Mouse (Mus musculus) heart, adult 2 months (tissue): ENCODE data around the gene Serinc3. TPM values are rescaled to one million over a fixed set of nuclear protein-coding genes. Genes with fewer than 3 reads are reported as not detected.
A peak's percentile ranks its signal among the peaks of the same experiment; 100 is the strongest.
"Not testable (repeated sequence)": the region's sequence is repeated elsewhere in the genome, so short reads cannot be mapped to it uniquely, and the experiment has no call there.

Source experiments
- DNase-seq, 2 experiments: peaks; one replicate each; pipeline ENCODE4 v3.0.0; 2021
- H3K27ac ChIP-seq: fragments of 200-600 bp; 2 replicates; pipeline ENCODE4 v1.8.1; 2022
- H3K27me3 ChIP-seq: fragments of 200-500 bp; 2 replicates; pipeline ENCODE4 v1.6.1; 2012; ENCODE audit warnings: mild to moderate bottlenecking, low read length, inconsistent platforms, mixed read lengths; ENCODE audit not compliant: control insufficient read depth, insufficient read depth
- H3K36me3 ChIP-seq: fragments of 200-500 bp; 2 replicates; pipeline ENCODE4 v1.6.1; 2012; ENCODE audit warnings: low read length, inconsistent platforms; ENCODE audit not compliant: control insufficient read depth, insufficient read depth
- H3K4me1 ChIP-seq: fragments of 200-500 bp; 2 replicates; pipeline ENCODE4 v1.6.1; 2011; ENCODE audit warnings: low read length; ENCODE audit not compliant: control insufficient read depth, insufficient read depth
- H3K4me3 ChIP-seq: fragments of 200-600 bp; 2 replicates; pipeline ENCODE4 v1.8.1; 2022
- H3K79me2 ChIP-seq: fragments of 200-500 bp; replicated peaks from 2 replicates; pipeline ENCODE4 v1.6.1; 2012; ENCODE audit warnings: mild to moderate bottlenecking, inconsistent platforms, low read length, moderate library complexity, mixed read lengths; ENCODE audit not compliant: control insufficient read depth, insufficient read depth
- H3K9ac ChIP-seq: fragments of 200-500 bp; 2 replicates; pipeline ENCODE4 v1.6.1; 2012; ENCODE audit warnings: low read depth, mild to moderate bottlenecking, control low read depth, inconsistent platforms, low read length, mixed read lengths
- CTCF ChIP-seq: fragments of 200-600 bp; IDR thresholded peaks from 2 replicates; pipeline ENCODE4 v1.8.1; 2022; ENCODE audit warnings: antibody characterized with exemption, mild to moderate bottlenecking, moderate library complexity
- EP300 ChIP-seq: fragments of 200-500 bp; IDR thresholded peaks from 2 replicates; pipeline ENCODE4 v1.6.1; 2011; ENCODE audit warnings: low read depth, low read length, control low read depth; ENCODE audit not compliant: insufficient read depth
- POLR2A ChIP-seq: fragments of 200-500 bp; IDR thresholded peaks from 2 replicates; pipeline ENCODE4 v1.6.1; 2011; ENCODE audit warnings: mild to moderate bottlenecking, low read depth, low read length, control low read depth; ENCODE audit not compliant: insufficient read depth
- WGBS: fragments of 180-500 bp; shearing (Covaris S2); methylation state at CpG from one replicate; pipeline ENCODE4 v1.1.7; 2018; 5-methylcytosine and 5-hydroxymethylcytosine counted together
- intact Hi-C: fragments of 180-260 bp; cut with DNase I; formaldehyde crosslinking; loops from one replicate; pipeline ENCODE4 v1.15.1; 2025
- polyA plus RNA-seq: library from polyadenylated mRNA; depleted of rRNA; stranded (reverse); fragments of >200 nt; gene quantifications from 2 replicates; pipeline ENCODE4 v1.2.3, GENCODE M21; 2012
- total RNA-seq, 2 experiments: library from RNA; stranded (reverse); gene quantifications; 2 replicates each; pipeline ENCODE4 v1.2.3; 2021

Gene Serinc3
- total and polyA plus RNA-seq, 3 experiments = 264 to 351 (median 294) TPM

DNA sequence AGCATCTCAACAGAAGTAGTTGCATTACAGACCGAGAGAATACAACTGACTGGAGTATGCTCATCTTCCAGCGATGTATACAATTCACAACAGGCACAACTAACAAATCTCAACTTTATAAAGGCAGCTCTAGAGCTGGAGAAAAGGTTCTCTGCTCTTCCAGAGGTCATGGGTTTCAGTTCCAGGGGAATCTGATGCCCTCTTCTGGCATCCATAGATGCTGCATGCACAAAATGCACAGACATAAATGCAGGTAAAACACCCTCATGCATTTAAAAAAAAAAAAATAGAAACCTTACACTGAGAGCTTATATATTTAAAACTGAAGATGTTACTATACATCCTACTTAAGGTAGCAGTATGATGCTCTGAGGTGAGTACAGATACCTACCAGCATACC lies 13.2 kb downstream of the Serinc3 start:
- H3K4me3 ChIP-seq = no peak overlapping the region
- no peak for DNase-seq
- H3K27ac ChIP-seq = no peak overlapping the region
- 0 out of 2 replicates have a peak, but pooled peaks cover 3% of the 10 kb centered on the region for H3K79me2 ChIP-seq
- peaks cover 66% of the 10 kb centered on the region for H3K36me3 ChIP-seq
- 93% methylated on average over 2 of the region's 2 CpGs for WGBS
- H3K4me1 ChIP-seq = no peaks in the 10 kb centered on the region; the same call in none of the 2 replicates
- no peak overlapping the region for H3K9ac ChIP-seq
- intact Hi-C loops = loop anchor here (2.0 kb wide), 1 partner anchor 15 kb away; no protein-coding TSS in a partner anchor
- no peak for TF ChIP-seq EP300
- TF ChIP-seq CTCF = peak; percentile 59
- no peaks in the 10 kb centered on the region for H3K27me3 ChIP-seq

DNA sequence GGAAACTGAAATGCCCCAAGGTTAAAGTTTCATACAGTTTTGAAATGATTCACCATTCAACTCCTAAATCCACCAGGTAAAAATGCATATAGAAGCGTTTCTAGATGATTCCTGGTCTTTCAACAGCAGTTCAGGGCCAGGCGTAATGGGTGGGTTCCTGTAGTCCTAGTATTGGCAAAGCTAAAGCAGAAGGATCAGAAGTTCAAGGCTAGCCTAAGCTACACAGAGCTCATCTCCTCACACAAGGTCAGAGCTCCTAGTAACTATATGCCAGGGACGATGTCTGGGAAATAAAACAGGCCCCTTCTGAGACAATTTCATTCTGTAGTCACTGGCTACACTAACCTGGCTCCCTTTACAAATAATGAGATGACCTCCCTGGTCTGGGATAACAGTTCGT lies 13.7 kb downstream of the Serinc3 start:
- 92% methylated on average over 4 of the region's 4 CpGs for WGBS
- H3K27me3 ChIP-seq = no peaks in the 10 kb centered on the region
- H3K27ac ChIP-seq = no peak overlapping the region
- DNase-seq = no peak
- intact Hi-C loops = loop anchor here (2.0 kb wide), 1 partner anchor 14 kb away; no protein-coding TSS in a partner anchor
- H3K9ac ChIP-seq = no peak overlapping the region
- no peaks in the 10 kb centered on the region; the same call in none of the 2 replicates for H3K4me1 ChIP-seq
- peaks cover 62% of the 10 kb centered on the region for H3K36me3 ChIP-seq
- no peak overlapping the region for H3K4me3 ChIP-seq
- TF ChIP-seq EP300 (no peak), CTCF (no peak), POLR2A (no peak)
- H3K79me2 ChIP-seq = 0 out of 2 replicates have a peak, but pooled peaks cover 1% of the 10 kb centered on the region

DNA sequence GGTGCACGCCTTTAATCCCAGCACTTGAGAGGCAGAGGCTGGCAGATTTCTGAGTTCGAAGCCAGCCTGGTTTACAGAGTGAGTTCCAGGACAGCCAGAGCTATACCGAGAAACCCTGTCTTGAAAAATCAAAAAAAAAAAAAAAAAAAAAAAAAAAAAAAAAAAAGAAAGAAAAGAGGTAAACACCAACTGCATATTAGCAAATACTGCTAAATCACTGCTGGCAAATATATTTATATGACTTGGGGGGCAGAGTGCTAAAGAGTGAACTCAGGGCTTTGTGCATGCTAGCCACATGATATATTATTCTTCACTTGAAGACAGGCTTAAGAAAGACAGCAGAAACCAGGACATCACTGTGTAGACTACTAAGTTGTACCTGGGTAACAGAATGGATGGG lies 23.5 kb downstream of the Serinc3 start:
- 96% methylated on average over 3 of the region's 3 CpGs for WGBS
- H3K4me1 ChIP-seq, H3K9ac ChIP-seq, intact Hi-C loops, H3K4me3 ChIP-seq, DNase-seq, H3K27ac ChIP-seq, H3K27me3 ChIP-seq, H3K79me2 ChIP-seq: not testable (repeated sequence)
- H3K36me3 ChIP-seq = peaks cover 35% of the 10 kb centered on the region

- no peak overlapping the region for H3K27ac ChIP-seq
- TF ChIP-seq POLR2A (no peak), EP300 (no peak), CTCF (no peak)
- H3K4me3 ChIP-seq = no peak overlapping the region
- WGBS = 88% methylated on average over 8 of the region's 8 CpGs
- H3K9ac ChIP-seq = no peak overlapping the region
- H3K79me2 ChIP-seq = no peaks in the 10 kb centered on the region
- intact Hi-C loops = no loop called here
- H3K27me3 ChIP-seq = no peaks in the 10 kb centered on the region
- no peak for DNase-seq
- peaks cover 32% of the 10 kb centered on the region for H3K36me3 ChIP-seq
- no peaks in the 10 kb centered on the region; the same call in 1 of the 2 replicates for H3K4me1 ChIP-seq
Observed at GRCm38 (mm10) chr2:163620451-163620850, 24.5 kb downstream of the Serinc3 start.

DNA sequence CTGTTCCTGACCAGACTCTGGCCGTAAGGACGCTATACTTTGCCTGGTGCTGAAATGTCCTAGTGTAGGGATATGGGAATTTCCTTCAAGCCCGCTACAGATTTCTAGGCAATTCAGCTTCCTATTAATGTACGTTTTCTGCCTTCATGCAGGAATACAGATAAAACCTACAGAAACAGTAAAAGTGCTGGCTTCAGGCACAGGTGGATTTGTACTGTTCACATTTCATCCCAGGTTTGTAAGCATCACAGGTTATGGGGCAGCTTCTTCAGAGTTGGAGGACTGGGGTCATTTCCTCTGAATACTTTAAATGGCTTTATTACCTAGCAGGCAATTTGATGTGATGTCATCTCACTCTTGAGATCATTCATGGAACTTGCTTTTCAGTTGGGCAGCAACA lies 27.1 kb downstream of the Serinc3 start:
- intact Hi-C loops = loop anchor here (2.0 kb wide), 1 partner anchor 13 kb away; no protein-coding TSS in a partner anchor
- Histone ChIP-seq H3K27me3 (no peaks in the 10 kb centered on the region), H3K9ac (no peak overlapping the region), H3K79me2 (no peaks in the 10 kb centered on the region; the same call in 1 of the 2 replicates), H3K4me3 (no peak overlapping the region), H3K4me1 (no peaks in the 10 kb centered on the region; the same call in 1 of the 2 replicates), H3K27ac (no peak overlapping the region), H3K36me3 (peaks cover 24% of the 10 kb centered on the region)
- no peak for TF ChIP-seq EP300
- TF ChIP-seq POLR2A = 0 out of 2 replicates have a peak, but pooled peaks have one; percentile 9
- TF ChIP-seq CTCF = no peak
- 90% methylated on average over 4 of the region's 4 CpGs for WGBS
- no peak for DNase-seq

DNA sequence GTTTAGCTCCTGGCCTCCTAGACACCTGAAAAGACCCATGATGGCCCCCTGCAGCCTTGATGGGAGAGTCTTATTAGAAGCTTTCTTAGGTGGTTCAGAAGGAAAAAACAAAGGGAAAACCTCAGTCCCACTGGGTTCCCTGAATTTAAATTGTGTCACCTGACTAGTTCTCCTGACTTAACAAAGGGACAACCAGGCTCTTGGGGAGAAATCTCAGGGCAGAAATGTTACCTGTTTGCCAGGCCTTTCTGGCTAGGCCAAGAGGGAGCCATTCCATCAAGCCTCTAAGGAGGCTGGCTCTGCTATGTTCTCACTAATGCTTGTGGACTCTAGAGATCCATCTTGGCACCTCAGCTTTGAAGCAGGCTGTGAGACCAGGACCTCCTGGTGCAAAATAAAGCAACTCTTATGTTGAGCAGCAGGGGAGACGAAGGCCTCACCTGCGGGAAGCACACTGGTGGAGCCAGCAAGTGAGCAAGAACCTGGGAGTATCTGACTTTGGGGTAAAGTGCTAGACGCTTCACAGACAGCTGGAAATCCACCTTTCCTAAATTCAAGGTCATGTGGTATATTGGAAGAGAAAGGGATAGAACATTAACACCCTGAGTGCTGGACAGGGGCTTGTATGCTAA lies 27.6 kb downstream of the Serinc3 start:
- no peaks in the 10 kb centered on the region; the same call in 1 of the 2 replicates for H3K4me1 ChIP-seq
- H3K79me2 ChIP-seq = no peaks in the 10 kb centered on the region; the same call in 1 of the 2 replicates
- TF ChIP-seq POLR2A (peak; percentile 12; the same call in 1 of the 2 replicates), EP300 (no peak)
- peaks cover 24% of the 10 kb centered on the region for H3K36me3 ChIP-seq
- H3K9ac ChIP-seq = no peak overlapping the region
- 77% methylated on average over 3 of the region's 3 CpGs for WGBS
- intact Hi-C loops = loop anchor here (2.0 kb wide), 1 partner anchor 13 kb away; no protein-coding TSS in a partner anchor
- no peaks in the 10 kb centered on the region for H3K27me3 ChIP-seq
- DNase-seq = no peak
- no peak overlapping the region for H3K4me3 ChIP-seq
- no peak overlapping the region for H3K27ac ChIP-seq
